Mouse (Mus musculus): ENCODE results near the gene Pick1.

GRCm38 (mm10) chr15:79263726-79264125 lies 34.8 kb downstream of the Pick1 start:
- TF ChIP-seq CTCF (IDR thresholded peaks at IDR 0.05; ENCODE audit: low read depth, low read length): no peak
- TF ChIP-seq POLR2A (IDR thresholded peaks at IDR 0.05; ENCODE audit: borderline replicate concordance, low read depth, low read length): no peak

All from bone marrow macrophage, adult 2 months (primary cell).